Mouse (Mus musculus) left cerebral cortex, adult 2 months (tissue): Measurements from ENCODE around the gene Elmo1. TPM values are rescaled to one million over a fixed set of nuclear protein-coding genes. Genes with fewer than 3 reads are reported as not detected.
A peak's percentile ranks its signal among the peaks of the same experiment; 100 is the strongest.

ENCODE experiments used
- DNase-seq, 2 experiments: peaks; one replicate each; pipeline ENCODE4 v3.0.0; 2021 to 2022; ENCODE audit warnings: low spot score in 2 of 2, mixed read lengths in 1 of 2; ENCODE audit errors: extremely low spot score in 1 of 2
- H3K27ac ChIP-seq: fragments of 200-600 bp; 2 replicates; pipeline ENCODE4 v1.8.1; 2022
- H3K4me3 ChIP-seq: fragments of 200-600 bp; 2 replicates; pipeline ENCODE4 v1.8.1; 2022
- CTCF ChIP-seq: fragments of 200-600 bp; IDR thresholded peaks from 2 replicates; pipeline ENCODE4 v1.8.1; 2022; ENCODE audit warnings: antibody characterized with exemption, mild to moderate bottlenecking, moderate library complexity
- intact Hi-C: fragments of 180-260 bp; cut with DNase I; formaldehyde crosslinking; loops from one replicate; pipeline ENCODE4 v1.15.1; 2025
- total RNA-seq, 2 experiments: library from RNA; stranded (reverse); gene quantifications; 2 replicates each; pipeline ENCODE4 v1.2.3; 2021

Gene Elmo1
- total RNA-seq, 2 experiments from 2014 or later: 62.8 to 79.1 TPM

DNA sequence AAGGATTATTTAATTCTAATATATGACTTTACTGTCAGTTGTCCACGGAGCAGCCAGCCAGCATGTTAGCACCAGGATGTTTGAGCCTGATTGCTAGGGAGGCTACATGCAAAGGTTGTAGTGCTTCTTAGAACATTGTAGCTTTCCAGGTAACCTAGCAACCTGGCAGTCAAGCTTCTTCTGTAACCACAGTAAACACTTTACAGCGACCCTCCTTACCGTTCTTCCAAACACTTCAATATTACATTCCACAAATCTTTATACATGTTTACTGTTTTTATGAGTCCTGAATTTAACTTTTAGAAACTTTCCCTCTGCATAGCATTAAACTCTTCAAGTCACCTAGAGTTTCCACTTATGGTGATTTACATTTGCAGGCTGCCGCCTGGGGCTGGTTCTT is 233.1 kb downstream of the Elmo1 start:
- intact Hi-C loops: no loop called here
- H3K4me3 ChIP-seq: no peak overlapping the region
- H3K27ac ChIP-seq: no peak overlapping the region
- no peak for TF ChIP-seq CTCF
- no peak for DNase-seq

DNA sequence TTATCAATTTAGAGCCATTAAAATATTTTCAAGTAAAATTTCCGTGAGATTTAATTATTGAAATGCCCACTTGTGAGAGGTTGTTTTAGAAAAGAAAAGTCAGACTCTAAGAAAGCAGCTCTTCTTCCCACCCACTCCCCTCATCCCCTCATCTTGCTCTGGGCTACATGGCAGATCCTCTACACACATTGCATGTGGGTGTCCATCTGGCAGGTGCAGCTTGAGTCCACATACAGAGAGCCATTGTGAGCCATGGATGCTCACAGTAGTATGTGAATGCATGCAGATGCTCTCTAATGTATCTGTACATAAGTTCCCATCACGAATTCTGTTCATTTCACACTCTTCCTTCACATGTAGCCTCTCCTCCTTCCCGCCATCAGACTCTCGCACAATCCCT is 236.7 kb downstream of the Elmo1 start:
- no peak overlapping the region for H3K4me3 ChIP-seq
- H3K27ac ChIP-seq: no peak overlapping the region
- no peak for DNase-seq
- intact Hi-C loops: no loop called here
- no peak for TF ChIP-seq CTCF

DNA sequence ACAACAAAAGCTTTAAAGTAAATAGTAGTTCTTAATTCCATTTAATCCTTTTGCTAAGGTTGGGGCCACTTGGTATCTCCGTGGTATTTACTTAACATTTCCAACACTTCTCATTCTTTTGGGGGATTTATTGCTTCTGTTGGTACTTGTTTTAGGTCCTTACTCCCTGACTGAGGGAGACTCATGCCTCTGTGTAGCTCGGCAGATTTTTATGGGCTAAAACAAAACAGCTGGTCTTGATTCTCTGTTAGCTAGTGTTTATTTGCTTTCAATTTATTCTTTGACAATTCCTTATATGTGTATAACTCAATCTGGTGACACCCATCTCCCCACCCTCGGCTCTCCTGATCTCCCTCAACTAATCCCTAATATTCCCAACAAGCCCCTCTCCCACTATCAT is 237.6 kb downstream of the Elmo1 start:
- intact Hi-C loops: no loop called here
- no peak overlapping the region for H3K27ac ChIP-seq
- no peak overlapping the region for H3K4me3 ChIP-seq
- TF ChIP-seq CTCF: no peak
- no peak for DNase-seq

DNA sequence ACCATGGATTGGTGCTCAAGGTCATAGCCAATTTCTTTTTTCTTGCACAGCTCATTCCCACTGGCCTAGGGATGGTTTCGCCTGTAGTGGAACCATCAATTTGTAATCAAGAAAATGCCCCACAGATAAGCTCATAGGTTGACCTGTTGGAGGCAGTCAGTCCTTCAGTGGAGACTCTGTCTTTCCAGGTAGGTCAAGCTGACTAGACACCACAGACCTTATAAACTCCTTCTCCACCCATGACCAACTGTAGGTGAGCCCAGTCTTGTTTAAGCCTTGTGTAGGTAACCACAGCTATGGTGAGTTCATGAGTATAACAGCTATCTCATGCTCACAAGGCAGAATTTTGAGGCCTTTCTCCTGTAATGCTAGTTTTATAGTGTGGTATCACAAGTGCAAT is 238.3 kb downstream of the Elmo1 start:
- H3K4me3 ChIP-seq: no peak overlapping the region
- TF ChIP-seq CTCF: no peak
- no peak for DNase-seq
- H3K27ac ChIP-seq: no peak overlapping the region
- intact Hi-C loops: no loop called here

DNA sequence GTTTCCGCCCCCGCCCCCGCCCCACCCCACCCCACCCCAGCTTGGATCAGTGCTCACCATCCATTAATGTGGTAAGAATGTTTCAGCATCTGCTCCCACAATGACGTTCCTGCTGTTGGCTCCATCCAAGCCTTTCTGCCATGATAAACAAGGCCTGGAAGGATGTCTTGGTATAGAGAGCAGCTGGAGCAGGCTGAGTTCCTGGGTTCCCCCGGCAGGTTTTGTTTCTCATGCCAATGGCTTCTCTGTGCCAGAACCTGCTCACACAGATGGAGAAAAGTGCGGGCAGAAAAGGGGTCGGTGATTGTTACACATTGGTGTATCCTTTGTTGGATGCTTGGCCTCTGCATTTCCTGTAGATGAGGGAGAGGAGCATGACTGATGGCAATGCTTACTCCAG is 240.6 kb downstream of the Elmo1 start:
- no peak for TF ChIP-seq CTCF
- no peak overlapping the region for H3K4me3 ChIP-seq
- no peak for DNase-seq
- no peak overlapping the region for H3K27ac ChIP-seq
- intact Hi-C loops: no loop called here

DNA sequence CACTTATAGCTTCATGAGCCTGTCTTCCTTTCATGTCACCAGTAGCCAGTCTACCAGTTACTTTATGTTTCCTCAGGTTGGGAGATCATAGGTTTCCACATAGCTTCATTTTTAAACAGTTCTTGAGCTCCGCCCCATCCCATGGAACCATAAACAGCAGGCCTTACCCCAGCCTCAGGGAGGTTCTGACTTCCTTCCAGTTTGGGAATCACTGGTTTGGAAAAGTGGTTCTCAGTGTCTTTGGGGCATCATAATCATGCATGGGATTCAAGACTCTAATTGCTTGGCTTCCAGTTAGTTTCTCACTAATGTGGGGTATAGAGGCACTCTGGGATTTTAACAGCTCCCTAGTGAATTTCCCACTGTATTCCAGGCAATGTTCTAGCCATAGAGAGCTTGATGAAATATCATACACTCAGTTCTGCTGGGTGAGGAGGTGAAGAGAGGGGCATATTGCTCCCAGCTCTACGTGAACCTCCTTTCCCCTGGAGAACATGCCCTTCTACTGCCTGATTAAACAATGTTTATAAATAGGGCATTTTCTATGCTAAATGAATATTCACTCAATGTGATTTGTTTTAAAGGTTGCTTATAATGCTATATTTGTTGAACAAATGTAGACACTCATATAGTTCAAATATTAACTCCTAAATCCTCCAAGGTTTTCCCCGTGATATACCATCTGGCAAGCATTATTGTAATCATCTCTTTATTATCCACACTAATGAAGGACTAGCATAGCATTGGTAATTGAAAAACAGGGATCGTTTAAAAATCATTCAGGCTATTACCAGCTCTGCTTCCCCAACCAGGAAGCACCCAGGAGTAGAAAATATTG is 244.9 kb downstream of the Elmo1 start:
- TF ChIP-seq CTCF: no peak
- Histone ChIP-seq H3K27ac (no peak overlapping the region), H3K4me3 (no peak overlapping the region)
- intact Hi-C loops: no loop called here
- DNase-seq: no peak

- TF ChIP-seq CTCF: no peak
- intact Hi-C loops: no loop called here
- no peak overlapping the region for H3K27ac ChIP-seq
- no peak overlapping the region for H3K4me3 ChIP-seq
- no peak for DNase-seq
Measured at GRCm38 (mm10) chr13:20335889-20336497, 245.6 kb downstream of the Elmo1 start.

DNA sequence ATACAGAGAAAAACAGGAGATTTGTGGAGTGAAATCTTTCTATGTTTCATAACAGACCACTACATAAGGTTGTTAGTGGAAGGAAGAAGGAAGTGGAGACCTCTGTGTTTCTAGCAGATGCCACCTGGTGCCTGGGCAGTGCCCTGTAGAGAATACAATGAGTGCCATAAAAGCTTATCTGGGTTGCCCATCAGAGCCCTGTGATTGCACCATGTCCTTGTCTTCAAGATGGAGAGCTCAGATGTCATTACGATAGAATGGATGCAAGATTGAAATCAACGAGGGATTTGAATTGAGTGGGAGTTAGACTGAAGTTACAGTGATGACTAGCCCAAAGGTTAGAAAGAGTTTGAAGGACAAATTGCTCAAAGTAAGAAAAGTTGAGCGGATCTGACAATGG is 252.5 kb downstream of the Elmo1 start:
- intact Hi-C loops: no loop called here
- no peak overlapping the region for H3K4me3 ChIP-seq
- TF ChIP-seq CTCF: no peak
- H3K27ac ChIP-seq: no peak overlapping the region
- no peak for DNase-seq

GRCm38 (mm10) chr13:20349754-20350153 is 259.4 kb downstream of the Elmo1 start:
- Histone ChIP-seq H3K27ac (no peak overlapping the region), H3K4me3 (no peak overlapping the region)
- DNase-seq: no peak
- intact Hi-C loops: loop anchor here (5.0 kb wide), 1 partner anchor 123 kb away; no protein-coding TSS in a partner anchor
- no peak for TF ChIP-seq CTCF

- TF ChIP-seq CTCF: no peak
- intact Hi-C loops: loop anchor here (5.0 kb wide), 1 partner anchor 120 kb away; no protein-coding TSS in a partner anchor
- no peak overlapping the region for H3K4me3 ChIP-seq
Measured at GRCm38 (mm10) chr13:20352631-20353030, 262.2 kb downstream of the Elmo1 start.

GRCm38 (mm10) chr13:20353862-20354603 is 263.6 kb downstream of the Elmo1 start:
- Histone ChIP-seq H3K4me3 (no peak overlapping the region), H3K27ac (no peak overlapping the region)
- DNase-seq: peak in 1 of 2 experiments; percentile 35
- TF ChIP-seq CTCF: peak; percentile 26
- intact Hi-C loops: loop anchor here (5.0 kb wide), 1 partner anchor 118 kb away; no protein-coding TSS in a partner anchor

More at GRCm38 (mm10) chr13:20352631-20353030, 262.2 kb downstream of the Elmo1 start:
- DNase-seq: no peak
- H3K27ac ChIP-seq: no peak overlapping the region

GRCm38 (mm10) chr13:20354604-20354999 is 264.2 kb downstream of the Elmo1 start:
- no peak overlapping the region for H3K4me3 ChIP-seq
- intact Hi-C loops: loop anchor here (5.0 kb wide), 1 partner anchor 118 kb away; no protein-coding TSS in a partner anchor
- no peak for DNase-seq
- no peak for TF ChIP-seq CTCF
- H3K27ac ChIP-seq: no peak overlapping the region
